Mouse (Mus musculus): ENCODE results near the gene Hpcal1. TPM values are rescaled to one million over a fixed set of nuclear protein-coding genes. Genes with fewer than 3 reads are reported as not detected.

The Hpcal1 gene
- total RNA-seq, 1 experiment = 23.5 TPM

GRCm38 (mm10) chr12:17747191-17748154, 56.8 kb downstream of the Hpcal1 start:
- Histone ChIP-seq H3K27ac (ENCODE audit: insufficient read depth, low read depth, low read length, poor library complexity, severe bottlenecking) (no peak overlapping the region), H3K9me3 (ENCODE audit: control insufficient read depth, insufficient read depth, low read depth, low read length) (no peaks in the 10 kb centered on the region), H3K4me3 (ENCODE audit: insufficient read depth in 1 of 2, low read depth in 1 of 2, low read length in 2 of 2, poor library complexity in 1 of 2, severe bottlenecking in 1 of 2) (no peak overlapping the region), H3K9ac (ENCODE audit: insufficient read depth, low read depth, low read length, poor library complexity, severe bottlenecking) (no peak overlapping the region), H3K4me1 (ENCODE audit: control insufficient read depth in 2 of 2, insufficient read depth in 2 of 2, low read length in 2 of 2, poor library complexity in 1 of 2) (peaks cover 6 to 15% of the 10 kb centered on the region in 2 experiments; a peak in 2 of 4 replicates), H3K36me3 (ENCODE audit: control insufficient read depth, insufficient read depth, low read length, poor library complexity, severe bottlenecking) (0 out of 2 replicates have a peak, but pooled peaks cover 2% of the 10 kb centered on the region)
- no peak for DNase-seq (ENCODE audit: low read depth, low spot score)
- in situ Hi-C loops (cut with MboI; ENCODE audit: low sequenced_read_pairs in 2 of 2, unreplicated experiment in 2 of 2) = no loop called here
- TF ChIP-seq MAFK (IDR thresholded peaks at IDR 0.05; ENCODE audit: insufficient read depth, low read depth, low read length) = no peak
- TF ChIP-seq CHD2 (IDR thresholded peaks at IDR 0.05; ENCODE audit: low read depth, low read length) = no peak
- TF ChIP-seq ZNF384 (IDR thresholded peaks at IDR 0.05; ENCODE audit: low read depth, low read length) = no peak
- no peak for TF ChIP-seq ZC3H11A (IDR thresholded peaks at IDR 0.05; ENCODE audit: borderline replicate concordance, low read depth, low read length)
- TF ChIP-seq HCFC1 (IDR thresholded peaks at IDR 0.05; ENCODE audit: borderline replicate concordance, insufficient read depth, low read length) = no peak

GRCm38 (mm10) chr12:17748155-17748529, 57.5 kb downstream of the Hpcal1 start:
- H3K9ac ChIP-seq (ENCODE audit: insufficient read depth, low read depth, low read length, poor library complexity, severe bottlenecking) = no peak overlapping the region
- peaks cover 2 to 14% of the 10 kb centered on the region in 2 experiments; a peak in 2 of 4 replicates for H3K4me1 ChIP-seq (ENCODE audit: control insufficient read depth in 2 of 2, insufficient read depth in 2 of 2, low read length in 2 of 2, poor library complexity in 1 of 2)
- no peak overlapping the region for H3K27ac ChIP-seq (ENCODE audit: insufficient read depth, low read depth, low read length, poor library complexity, severe bottlenecking)

GRCm38 (mm10) chr12:17749784-17750183, 59.1 kb downstream of the Hpcal1 start:
- H3K36me3 ChIP-seq (ENCODE audit: control insufficient read depth, insufficient read depth, low read length, poor library complexity, severe bottlenecking) = no peaks in the 10 kb centered on the region; the same call in 1 of the 2 replicates
- TF ChIP-seq ZC3H11A (IDR thresholded peaks at IDR 0.05; ENCODE audit: borderline replicate concordance, low read depth, low read length) = no peak
- 0 out of 2 replicates have a peak, but pooled peaks have one; percentile 13 for TF ChIP-seq MAFK (IDR thresholded peaks at IDR 0.05; ENCODE audit: insufficient read depth, low read depth, low read length)
- in situ Hi-C loops (cut with MboI; ENCODE audit: low sequenced_read_pairs in 2 of 2, unreplicated experiment in 2 of 2) = no loop called here
- peaks cover 1 to 11% of the 10 kb centered on the region in 2 experiments; a peak in 2 of 4 replicates for H3K4me1 ChIP-seq (ENCODE audit: control insufficient read depth in 2 of 2, insufficient read depth in 2 of 2, low read length in 2 of 2, poor library complexity in 1 of 2)
- no peak overlapping the region for H3K9ac ChIP-seq (ENCODE audit: insufficient read depth, low read depth, low read length, poor library complexity, severe bottlenecking)
- no peak overlapping the region for H3K4me3 ChIP-seq (ENCODE audit: insufficient read depth in 1 of 2, low read depth in 1 of 2, low read length in 2 of 2, poor library complexity in 1 of 2, severe bottlenecking in 1 of 2)
- no peak overlapping the region for H3K27ac ChIP-seq (ENCODE audit: insufficient read depth, low read depth, low read length, poor library complexity, severe bottlenecking)
- DNase-seq (ENCODE audit: low read depth, low spot score) = no peak
- no peaks in the 10 kb centered on the region for H3K9me3 ChIP-seq (ENCODE audit: control insufficient read depth, insufficient read depth, low read depth, low read length)

More at GRCm38 (mm10) chr12:17748155-17748529, 57.5 kb downstream of the Hpcal1 start:
- in situ Hi-C loops (cut with MboI; ENCODE audit: low sequenced_read_pairs in 2 of 2, unreplicated experiment in 2 of 2) = no loop called here
- no peak for TF ChIP-seq ZC3H11A (IDR thresholded peaks at IDR 0.05; ENCODE audit: borderline replicate concordance, low read depth, low read length)
- no peak for TF ChIP-seq CHD2 (IDR thresholded peaks at IDR 0.05; ENCODE audit: low read depth, low read length)
- no peak for TF ChIP-seq ZNF384 (IDR thresholded peaks at IDR 0.05; ENCODE audit: low read depth, low read length)
- no peak for TF ChIP-seq HCFC1 (IDR thresholded peaks at IDR 0.05; ENCODE audit: borderline replicate concordance, insufficient read depth, low read length)
- no peak for TF ChIP-seq MAFK (IDR thresholded peaks at IDR 0.05; ENCODE audit: insufficient read depth, low read depth, low read length)
- Histone ChIP-seq H3K36me3 (ENCODE audit: control insufficient read depth, insufficient read depth, low read length, poor library complexity, severe bottlenecking) (0 out of 2 replicates have a peak, but pooled peaks cover 2% of the 10 kb centered on the region), H3K9me3 (ENCODE audit: control insufficient read depth, insufficient read depth, low read depth, low read length) (no peaks in the 10 kb centered on the region), H3K4me3 (ENCODE audit: insufficient read depth in 1 of 2, low read depth in 1 of 2, low read length in 2 of 2, poor library complexity in 1 of 2, severe bottlenecking in 1 of 2) (no peak overlapping the region)
- no peak for DNase-seq (ENCODE audit: low read depth, low spot score)

- Histone ChIP-seq H3K9me3 (ENCODE audit: control insufficient read depth, insufficient read depth, low read depth, low read length) (no peaks in the 10 kb centered on the region), H3K9ac (ENCODE audit: insufficient read depth, low read depth, low read length, poor library complexity, severe bottlenecking) (no peak overlapping the region), H3K4me3 (ENCODE audit: insufficient read depth in 1 of 2, low read depth in 1 of 2, low read length in 2 of 2, poor library complexity in 1 of 2, severe bottlenecking in 1 of 2) (no peak overlapping the region), H3K4me1 (ENCODE audit: control insufficient read depth in 2 of 2, insufficient read depth in 2 of 2, low read length in 2 of 2, poor library complexity in 1 of 2) (peaks cover 1 to 11% of the 10 kb centered on the region in 2 experiments; a peak in 2 of 4 replicates), H3K27ac (ENCODE audit: insufficient read depth, low read depth, low read length, poor library complexity, severe bottlenecking) (no peak overlapping the region), H3K36me3 (ENCODE audit: control insufficient read depth, insufficient read depth, low read length, poor library complexity, severe bottlenecking) (no peaks in the 10 kb centered on the region; the same call in 1 of the 2 replicates)
- in situ Hi-C loops (cut with MboI; ENCODE audit: low sequenced_read_pairs in 2 of 2, unreplicated experiment in 2 of 2) = no loop called here
- no peak for TF ChIP-seq CHD2 (IDR thresholded peaks at IDR 0.05; ENCODE audit: low read depth, low read length)
- TF ChIP-seq HCFC1 (IDR thresholded peaks at IDR 0.05; ENCODE audit: borderline replicate concordance, insufficient read depth, low read length) = no peak
- no peak for TF ChIP-seq ZNF384 (IDR thresholded peaks at IDR 0.05; ENCODE audit: low read depth, low read length)
- TF ChIP-seq MAFK (IDR thresholded peaks at IDR 0.05; ENCODE audit: insufficient read depth, low read depth, low read length) = no peak
- no peak for TF ChIP-seq ZC3H11A (IDR thresholded peaks at IDR 0.05; ENCODE audit: borderline replicate concordance, low read depth, low read length)
- DNase-seq (ENCODE audit: low read depth, low spot score) = no peak
Observed at GRCm38 (mm10) chr12:17750500-17750899, 59.8 kb downstream of the Hpcal1 start.

Data from ES-E14 (cell line).